Mouse (Mus musculus) lung, embryonic 15.5 days (tissue): ENCODE data around the gene Spata46. TPM values are rescaled to one million over a fixed set of nuclear protein-coding genes. Genes with fewer than 3 reads are reported as not detected.

Experiments used
- ATAC-seq: fragments of 200-750 bp; cut with Nextera tagmentation; 2 replicates; pipeline ENCODE4 v1.8.0; 2017; ENCODE audit warnings: moderate number of reproducible peaks, borderline replicate concordance; ENCODE audit not compliant: low FRiP score, low TSS enrichment; ENCODE audit errors: extremely low read depth
- H3K27ac ChIP-seq: fragments of 300-500 bp; sonication (generic); 2 replicates; pipeline ENCODE4 v1.5.1; 2015; ENCODE audit warnings: moderate library complexity, mild to moderate bottlenecking, inconsistent platforms
- H3K27me3 ChIP-seq: fragments of 300-500 bp; sonication (generic); 2 replicates; pipeline ENCODE4 v1.6.1; 2015; ENCODE audit warnings: inconsistent platforms
- H3K36me3 ChIP-seq: fragments of 300-500 bp; sonication (generic); 2 replicates; pipeline ENCODE4 v1.6.1; 2015; ENCODE audit warnings: inconsistent platforms
- H3K4me1 ChIP-seq: fragments of 300-500 bp; sonication (generic); 2 replicates; pipeline ENCODE4 v1.6.1; 2015; ENCODE audit warnings: inconsistent platforms
- H3K4me2 ChIP-seq: fragments of 300-500 bp; sonication (generic); 2 replicates; pipeline ENCODE4 v1.6.1; 2015; ENCODE audit warnings: inconsistent platforms, mild to moderate bottlenecking, moderate library complexity
- H3K4me3 ChIP-seq: fragments of 300-500 bp; sonication (generic); 2 replicates; pipeline ENCODE4 v1.5.1; 2015; ENCODE audit warnings: mild to moderate bottlenecking, inconsistent platforms
- H3K9ac ChIP-seq: fragments of 300-500 bp; sonication (generic); 2 replicates; pipeline ENCODE4 v1.6.1; 2015; ENCODE audit warnings: inconsistent platforms
- H3K9me3 ChIP-seq: fragments of 300-500 bp; sonication (generic); 2 replicates; pipeline ENCODE4 v1.6.1; 2016; ENCODE audit warnings: inconsistent platforms
- WGBS: fragments of 180-500 bp; shearing (Covaris S2); methylation state at CpG from one replicate; pipeline ENCODE4 v1.1.7; 2015; 5-methylcytosine and 5-hydroxymethylcytosine counted together
- polyA plus RNA-seq: library from polyadenylated mRNA; unstranded; fragments of >200 nt; fragmentation: Nextera tagmentation; extraction: Ambion mirVana; gene quantifications from 2 replicates; pipeline ENCODE4 v1.2.1, GENCODE M21; 2015

Gene Spata46
- polyA plus RNA-seq, 1 experiment from 2014 or later = 0.74 TPM

- H3K4me2 ChIP-seq = no peak overlapping the region
- H3K9me3 ChIP-seq = no peaks in the 10 kb centered on the region
- WGBS = 59% methylated on average over 6 of the region's 6 CpGs
- no peaks in the 10 kb centered on the region for H3K36me3 ChIP-seq
- no peaks in the 10 kb centered on the region for H3K27me3 ChIP-seq
- no peaks in the 10 kb centered on the region for H3K4me1 ChIP-seq
- H3K9ac ChIP-seq = no peak overlapping the region
- no peak overlapping the region for H3K27ac ChIP-seq
- no peak for ATAC-seq
- H3K4me3 ChIP-seq = no peak overlapping the region
Observed at GRCm38 (mm10) chr1:170303103-170303502, 5.5 kb upstream of the Spata46 start.

GRCm38 (mm10) chr1:170305002-170305401 is 3.6 kb upstream of the Spata46 start:
- Histone ChIP-seq H3K36me3 (no peaks in the 10 kb centered on the region), H3K27me3 (no peaks in the 10 kb centered on the region), H3K4me3 (no peak overlapping the region), H3K27ac (no peak overlapping the region), H3K9me3 (no peaks in the 10 kb centered on the region), H3K4me2 (no peak overlapping the region), H3K4me1 (no peaks in the 10 kb centered on the region), H3K9ac (no peak overlapping the region)
- WGBS = 83% methylated on average over 10 of the region's 10 CpGs
- no peak for ATAC-seq

- WGBS = 91% methylated on average over 4 of the region's 4 CpGs
- H3K4me2 ChIP-seq = no peak within 1 kb of the TSS
- H3K9ac ChIP-seq = no peak within 1 kb of the TSS
- H3K36me3 ChIP-seq = no peaks in the 10 kb centered on the region
- no peaks in the 10 kb centered on the region for H3K4me1 ChIP-seq
- H3K4me3 ChIP-seq = no peak within 1 kb of the TSS
- no peaks in the 10 kb centered on the region for H3K27me3 ChIP-seq
- no peak within 1 kb of the TSS for H3K27ac ChIP-seq
- H3K9me3 ChIP-seq = no peaks in the 10 kb centered on the region
- no peak for ATAC-seq
Observed at GRCm38 (mm10) chr1:170306232-170306631, 2.4 kb upstream of the Spata46 start, which contains the start of gene Gm7694. Gm7694 (minus strand) TSS chr1:170306332.

GRCm38 (mm10) chr1:170311431-170311830 is 2.8 kb downstream of the Spata46 start:
- Histone ChIP-seq H3K27ac (no peak overlapping the region), H3K36me3 (no peaks in the 10 kb centered on the region), H3K27me3 (no peaks in the 10 kb centered on the region), H3K9me3 (no peaks in the 10 kb centered on the region), H3K9ac (no peak overlapping the region), H3K4me1 (no peaks in the 10 kb centered on the region), H3K4me2 (no peak overlapping the region), H3K4me3 (no peak overlapping the region)
- ATAC-seq = no peak
- WGBS = 72% methylated on average over 6 of the region's 6 CpGs

GRCm38 (mm10) chr1:170322046-170322445 is 13.4 kb downstream of the Spata46 start:
- Histone ChIP-seq H3K36me3 (no peaks in the 10 kb centered on the region), H3K4me3 (no peak overlapping the region), H3K4me2 (no peak overlapping the region), H3K9ac (no peak overlapping the region), H3K9me3 (no peaks in the 10 kb centered on the region), H3K4me1 (0 out of 2 replicates have a peak, but pooled peaks cover 6% of the 10 kb centered on the region), H3K27ac (no peak overlapping the region), H3K27me3 (no peaks in the 10 kb centered on the region)
- no peak for ATAC-seq
- 77% methylated on average over 2 of the region's 2 CpGs for WGBS

GRCm38 (mm10) chr1:170323001-170323400 is 14.4 kb downstream of the Spata46 start:
- ATAC-seq = peak; percentile 57; the same call in 1 of the 2 replicates
- WGBS = 57% methylated on average over 10 of the region's 10 CpGs
- H3K9ac ChIP-seq = no peak overlapping the region

GRCm38 (mm10) chr1:170324312-170324711 is 15.7 kb downstream of the Spata46 start:
- 65% methylated on average over 1 of the region's 1 CpGs for WGBS
- H3K4me1 ChIP-seq = 0 out of 2 replicates have a peak, but pooled peaks cover 6% of the 10 kb centered on the region
- H3K27ac ChIP-seq = no peak overlapping the region
- no peak; the same call in 1 of the 2 replicates for ATAC-seq
- no peak overlapping the region for H3K4me3 ChIP-seq
- no peak overlapping the region for H3K4me2 ChIP-seq
- no peaks in the 10 kb centered on the region for H3K9me3 ChIP-seq
- no peaks in the 10 kb centered on the region for H3K27me3 ChIP-seq
- H3K36me3 ChIP-seq = no peaks in the 10 kb centered on the region
- H3K9ac ChIP-seq = no peak overlapping the region

More at GRCm38 (mm10) chr1:170323001-170323400, 14.4 kb downstream of the Spata46 start:
- H3K4me3 ChIP-seq = no peak overlapping the region
- H3K4me1 ChIP-seq = 0 out of 2 replicates have a peak, but pooled peaks cover 6% of the 10 kb centered on the region
- no peak overlapping the region for H3K4me2 ChIP-seq
- no peaks in the 10 kb centered on the region for H3K27me3 ChIP-seq
- no peaks in the 10 kb centered on the region for H3K36me3 ChIP-seq
- no peak overlapping the region for H3K27ac ChIP-seq
- H3K9me3 ChIP-seq = no peaks in the 10 kb centered on the region

GRCm38 (mm10) chr1:170325277-170325676 is 16.7 kb downstream of the Spata46 start:
- no peak overlapping the region for H3K4me3 ChIP-seq
- no peak overlapping the region for H3K9ac ChIP-seq
- 0 out of 2 replicates have a peak, but pooled peaks cover 6% of the 10 kb centered on the region for H3K4me1 ChIP-seq
- H3K36me3 ChIP-seq = no peaks in the 10 kb centered on the region
- no peak for ATAC-seq
- H3K27ac ChIP-seq = no peak overlapping the region
- H3K9me3 ChIP-seq = no peaks in the 10 kb centered on the region
- no peak overlapping the region for H3K4me2 ChIP-seq
- WGBS = 87% methylated on average over 4 of the region's 4 CpGs
- no peaks in the 10 kb centered on the region for H3K27me3 ChIP-seq

GRCm38 (mm10) chr1:170331926-170332325 is 23.3 kb downstream of the Spata46 start:
- 48% methylated on average over 6 of the region's 6 CpGs for WGBS
- H3K9me3 ChIP-seq = no peaks in the 10 kb centered on the region
- H3K4me3 ChIP-seq = no peak overlapping the region
- H3K27me3 ChIP-seq = no peaks in the 10 kb centered on the region
- H3K36me3 ChIP-seq = no peaks in the 10 kb centered on the region
- H3K4me2 ChIP-seq = no peak overlapping the region
- H3K4me1 ChIP-seq = no peaks in the 10 kb centered on the region
- H3K9ac ChIP-seq = no peak overlapping the region
- no peak overlapping the region for H3K27ac ChIP-seq
- ATAC-seq = no peak

GRCm38 (mm10) chr1:170332775-170333174 is 24.2 kb downstream of the Spata46 start:
- Histone ChIP-seq H3K27me3 (no peaks in the 10 kb centered on the region), H3K4me3 (no peak overlapping the region), H3K4me1 (no peaks in the 10 kb centered on the region), H3K9me3 (no peaks in the 10 kb centered on the region), H3K4me2 (no peak overlapping the region), H3K9ac (no peak overlapping the region), H3K27ac (no peak overlapping the region), H3K36me3 (no peaks in the 10 kb centered on the region)
- ATAC-seq = no peak
- WGBS = 75% methylated on average over 4 of the region's 4 CpGs

- 82% methylated on average over 3 of the region's 3 CpGs for WGBS
- ATAC-seq = no peak
Observed at GRCm38 (mm10) chr1:170339943-170340342, 31.3 kb downstream of the Spata46 start.

GRCm38 (mm10) chr1:170343081-170343480 is 34.5 kb downstream of the Spata46 start:
- H3K4me1 ChIP-seq = no peaks in the 10 kb centered on the region; the same call in 1 of the 2 replicates
- no peak for ATAC-seq
- H3K9me3 ChIP-seq = no peaks in the 10 kb centered on the region
- H3K27me3 ChIP-seq = no peaks in the 10 kb centered on the region
- H3K9ac ChIP-seq = no peak overlapping the region
- no peaks in the 10 kb centered on the region for H3K36me3 ChIP-seq
- no peak overlapping the region for H3K27ac ChIP-seq
- 69% methylated on average over 8 of the region's 8 CpGs for WGBS
- no peak overlapping the region for H3K4me3 ChIP-seq
- no peak overlapping the region for H3K4me2 ChIP-seq

More at GRCm38 (mm10) chr1:170339943-170340342, 31.3 kb downstream of the Spata46 start:
- H3K36me3 ChIP-seq = no peaks in the 10 kb centered on the region
- no peak overlapping the region for H3K27ac ChIP-seq
- no peaks in the 10 kb centered on the region for H3K9me3 ChIP-seq
- no peak overlapping the region for H3K4me2 ChIP-seq
- H3K4me1 ChIP-seq = no peaks in the 10 kb centered on the region
- H3K27me3 ChIP-seq = no peaks in the 10 kb centered on the region
- no peak overlapping the region for H3K4me3 ChIP-seq
- H3K9ac ChIP-seq = no peak overlapping the region

- H3K9ac ChIP-seq = no peak overlapping the region
- no peaks in the 10 kb centered on the region for H3K9me3 ChIP-seq
- H3K27ac ChIP-seq = no peak overlapping the region
- no peaks in the 10 kb centered on the region for H3K27me3 ChIP-seq
- no peak overlapping the region for H3K4me3 ChIP-seq
- WGBS = 96% methylated on average over 4 of the region's 4 CpGs
- no peaks in the 10 kb centered on the region; the same call in 1 of the 2 replicates for H3K4me1 ChIP-seq
- no peak for ATAC-seq
- no peak overlapping the region for H3K4me2 ChIP-seq
- H3K36me3 ChIP-seq = no peaks in the 10 kb centered on the region
Observed at GRCm38 (mm10) chr1:170343906-170344305, 35.3 kb downstream of the Spata46 start.
